Mouse (Mus musculus): ENCODE data around the gene Tbc1d24.

GRCm38 (mm10) chr17:24244061-24244460 lies 38.7 kb upstream of the Tbc1d24 start:
- TF ChIP-seq CTCF (conservative IDR thresholded peaks at IDR 0.05; ENCODE audit: low read length) (no peak), NANOG (IDR thresholded peaks at IDR 0.05; ENCODE audit: borderline replicate concordance, low read length) (no peak)

All from E14TG2a.4 (cell line).